Mouse (Mus musculus): ENCODE data around the gene Slc25a26. TPM values are rescaled to one million over a fixed set of nuclear protein-coding genes. Genes with fewer than 3 reads are reported as not detected.
A peak's percentile ranks its signal among the peaks of the same experiment; 100 is the strongest.

The Slc25a26 gene
- polyA plus RNA-seq, 1 experiment from 2014 or later: 9.1 TPM

- Histone ChIP-seq H3K4me3 (no peak overlapping the region), H3K4me1 (no peaks in the 10 kb centered on the region), H3K36me3 (replicated peaks) (peaks cover 100% of the 10 kb centered on the region), H3K9me3 (no peaks in the 10 kb centered on the region), H3K27me3 (ENCODE audit: poor library complexity, severe bottlenecking) (no peaks in the 10 kb centered on the region), H3K27ac (no peak overlapping the region)
- DNase-seq (ENCODE audit: extremely low spot score, low spot score): no peak
- WGBS: 90% methylated on average over 6 of the region's 6 CpGs
Observed at GRCm38 (mm10) chr6:94614346-94614745, 114.2 kb downstream of the Slc25a26 start.

DNA sequence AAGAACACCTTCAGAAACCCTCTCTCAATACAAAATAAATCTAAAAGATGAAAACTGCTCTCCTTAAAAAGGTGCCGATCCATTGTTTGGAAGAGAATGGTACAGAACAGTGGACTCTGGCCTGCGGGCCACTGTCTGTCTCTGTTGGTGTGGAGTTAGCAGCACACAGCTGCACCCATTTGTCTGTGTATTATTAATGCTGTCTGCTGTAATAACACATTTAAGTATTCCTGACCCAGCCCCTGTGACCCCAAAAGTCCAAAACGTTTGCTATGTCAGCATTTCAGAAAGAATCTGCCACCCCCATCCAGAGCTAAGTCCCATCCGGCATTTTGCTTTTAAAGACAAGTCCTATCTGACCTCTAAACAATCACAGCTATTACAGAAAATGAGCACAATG, 115.8 kb downstream of the Slc25a26 start:
- DNase-seq (ENCODE audit: extremely low spot score, low spot score): no peak
- WGBS: 89% methylated on average over 4 of the region's 4 CpGs
- peaks cover 100% of the 10 kb centered on the region for H3K36me3 ChIP-seq (replicated peaks)
- H3K27me3 ChIP-seq (ENCODE audit: poor library complexity, severe bottlenecking): no peaks in the 10 kb centered on the region
- no peak overlapping the region for H3K27ac ChIP-seq
- H3K4me1 ChIP-seq: 0 out of 2 replicates have a peak, but pooled peaks cover 7% of the 10 kb centered on the region
- H3K4me3 ChIP-seq: no peak overlapping the region
- no peaks in the 10 kb centered on the region for H3K9me3 ChIP-seq

GRCm38 (mm10) chr6:94618671-94619070, 118.5 kb downstream of the Slc25a26 start:
- H3K4me1 ChIP-seq: 0 out of 2 replicates have a peak, but pooled peaks cover 7% of the 10 kb centered on the region
- H3K4me3 ChIP-seq: no peak overlapping the region
- H3K9me3 ChIP-seq: no peaks in the 10 kb centered on the region
- H3K27ac ChIP-seq: no peak overlapping the region
- no peaks in the 10 kb centered on the region for H3K27me3 ChIP-seq (ENCODE audit: poor library complexity, severe bottlenecking)
- WGBS: 91% methylated on average over 5 of the region's 5 CpGs
- peaks cover 100% of the 10 kb centered on the region for H3K36me3 ChIP-seq (replicated peaks)
- DNase-seq (ENCODE audit: extremely low spot score, low spot score): no peak

DNA sequence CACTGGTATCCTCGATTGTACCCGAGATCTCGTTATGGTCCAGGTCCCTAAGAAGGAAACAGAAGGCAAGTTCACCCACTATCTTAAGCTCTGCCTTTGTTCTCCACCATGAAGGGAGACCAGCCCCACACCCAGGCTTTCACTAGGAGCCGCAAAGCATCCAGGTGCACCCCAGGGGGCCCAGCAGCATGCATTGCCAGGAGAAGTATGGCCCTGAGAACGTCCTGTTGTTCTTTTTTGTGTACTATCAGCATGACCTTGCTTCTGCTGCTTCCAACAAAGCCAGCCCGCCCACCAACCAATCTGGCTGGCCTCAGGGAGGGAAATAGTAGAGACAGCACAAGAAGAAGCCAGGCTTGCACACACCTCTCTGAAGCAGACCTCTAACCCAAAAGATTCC, 120.2 kb downstream of the Slc25a26 start:
- DNase-seq (ENCODE audit: extremely low spot score, low spot score): no peak

DNA sequence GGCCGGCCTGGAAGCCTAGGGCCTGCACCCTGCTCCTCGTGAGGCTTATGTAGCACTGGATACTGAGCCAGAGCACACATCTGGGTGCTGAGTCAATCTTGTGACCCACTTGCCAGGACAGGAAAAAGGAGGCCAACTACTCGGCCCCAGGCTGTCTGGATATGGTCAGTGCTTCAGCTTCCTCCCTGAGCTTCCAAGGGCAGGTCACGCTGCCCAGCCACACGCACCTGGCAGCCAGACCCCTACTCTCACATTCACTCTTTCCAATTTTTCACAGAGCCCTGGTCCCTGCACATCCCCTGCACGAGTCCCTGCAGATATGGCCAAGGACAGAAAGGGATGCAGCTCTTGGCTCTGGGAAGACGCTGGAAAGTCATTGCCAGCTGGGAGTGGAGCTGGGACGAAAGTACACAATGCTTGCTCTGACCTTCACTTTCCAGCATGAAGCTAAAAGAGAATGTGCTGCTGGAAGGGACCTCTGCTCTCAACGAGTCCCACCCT, 120.7 kb downstream of the Slc25a26 start:
- H3K4me1 ChIP-seq: 0 out of 2 replicates have a peak, but pooled peaks cover 7% of the 10 kb centered on the region
- H3K27ac ChIP-seq: peak overlapping the region; percentile 41; the same call in 1 of the 2 replicates
- no peak for DNase-seq (ENCODE audit: extremely low spot score, low spot score)
- peaks cover 100% of the 10 kb centered on the region for H3K36me3 ChIP-seq (replicated peaks)
- no peaks in the 10 kb centered on the region for H3K27me3 ChIP-seq (ENCODE audit: poor library complexity, severe bottlenecking)
- H3K9me3 ChIP-seq: no peaks in the 10 kb centered on the region
- H3K4me3 ChIP-seq: no peak overlapping the region
- WGBS: 86% methylated on average over 9 of the region's 9 CpGs

More for the DNA sequence above, 120.2 kb downstream of the Slc25a26 start:
- H3K27me3 ChIP-seq (ENCODE audit: poor library complexity, severe bottlenecking): no peaks in the 10 kb centered on the region
- 78% methylated on average over 6 of the region's 6 CpGs for WGBS
- peak overlapping the region; percentile 41 for H3K27ac ChIP-seq
- 0 out of 2 replicates have a peak, but pooled peaks cover 7% of the 10 kb centered on the region for H3K4me1 ChIP-seq
- no peak overlapping the region for H3K4me3 ChIP-seq
- H3K9me3 ChIP-seq: no peaks in the 10 kb centered on the region
- peaks cover 100% of the 10 kb centered on the region for H3K36me3 ChIP-seq (replicated peaks)

DNA sequence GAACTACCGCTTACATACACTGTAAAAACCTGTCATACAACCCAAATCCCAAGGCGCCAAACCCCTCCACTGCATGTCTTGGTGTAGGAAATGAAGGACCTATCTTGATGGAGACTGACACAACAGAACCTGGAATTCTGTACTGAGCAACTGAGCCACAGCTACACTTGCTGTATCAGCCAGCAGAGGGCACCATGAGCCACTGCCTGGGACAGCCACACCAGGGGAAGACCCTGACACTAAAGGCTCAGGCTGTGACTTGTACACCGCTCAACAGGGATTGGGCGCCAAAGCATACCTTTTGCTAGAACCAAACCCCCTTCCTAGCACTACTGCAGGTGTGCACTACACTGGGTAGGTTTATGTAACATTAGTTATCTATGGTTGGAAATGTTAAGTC, 122.9 kb downstream of the Slc25a26 start:
- WGBS: 85% methylated on average over 4 of the region's 4 CpGs
- Histone ChIP-seq H3K36me3 (replicated peaks) (peaks cover 100% of the 10 kb centered on the region), H3K4me1 (peaks cover 15% of the 10 kb centered on the region), H3K4me3 (no peak overlapping the region), H3K27ac (no peak overlapping the region), H3K9me3 (no peaks in the 10 kb centered on the region), H3K27me3 (ENCODE audit: poor library complexity, severe bottlenecking) (no peaks in the 10 kb centered on the region)
- DNase-seq (ENCODE audit: extremely low spot score, low spot score): peak; percentile 70

GRCm38 (mm10) chr6:94624543-94624942, 124.4 kb downstream of the Slc25a26 start:
- H3K4me1 ChIP-seq: peaks cover 26% of the 10 kb centered on the region
- 93% methylated on average over 5 of the region's 5 CpGs for WGBS
- H3K36me3 ChIP-seq (replicated peaks): peaks cover 100% of the 10 kb centered on the region
- H3K4me3 ChIP-seq: no peak overlapping the region
- H3K27ac ChIP-seq: no peak overlapping the region
- no peaks in the 10 kb centered on the region for H3K27me3 ChIP-seq (ENCODE audit: poor library complexity, severe bottlenecking)
- H3K9me3 ChIP-seq: no peaks in the 10 kb centered on the region
- DNase-seq (ENCODE audit: extremely low spot score, low spot score): no peak

- no peaks in the 10 kb centered on the region for H3K9me3 ChIP-seq
- H3K4me3 ChIP-seq: no peak overlapping the region
- H3K4me1 ChIP-seq: peaks cover 28% of the 10 kb centered on the region
- 90% methylated on average over 5 of the region's 5 CpGs for WGBS
- no peaks in the 10 kb centered on the region for H3K27me3 ChIP-seq (ENCODE audit: poor library complexity, severe bottlenecking)
- no peak for DNase-seq (ENCODE audit: extremely low spot score, low spot score)
- peaks cover 93% of the 10 kb centered on the region for H3K36me3 ChIP-seq (replicated peaks)
- no peak overlapping the region for H3K27ac ChIP-seq
Observed at GRCm38 (mm10) chr6:94625896-94626295, 125.8 kb downstream of the Slc25a26 start.

GRCm38 (mm10) chr6:94626807-94627206, 126.7 kb downstream of the Slc25a26 start:
- DNase-seq (ENCODE audit: extremely low spot score, low spot score): no peak
- WGBS: 71% methylated on average over 2 of the region's 2 CpGs
- H3K27me3 ChIP-seq (ENCODE audit: poor library complexity, severe bottlenecking): no peaks in the 10 kb centered on the region
- peaks cover 84% of the 10 kb centered on the region for H3K36me3 ChIP-seq (replicated peaks)
- peaks cover 38% of the 10 kb centered on the region for H3K4me1 ChIP-seq
- H3K9me3 ChIP-seq: no peaks in the 10 kb centered on the region
- no peak overlapping the region for H3K4me3 ChIP-seq
- H3K27ac ChIP-seq: no peak overlapping the region

- H3K36me3 ChIP-seq (replicated peaks): peaks cover 72% of the 10 kb centered on the region
- no peaks in the 10 kb centered on the region for H3K9me3 ChIP-seq
- no peaks in the 10 kb centered on the region for H3K27me3 ChIP-seq (ENCODE audit: poor library complexity, severe bottlenecking)
- peaks cover 49% of the 10 kb centered on the region for H3K4me1 ChIP-seq
- 71% methylated on average over 15 of the region's 15 CpGs for WGBS
- no peak for DNase-seq (ENCODE audit: extremely low spot score, low spot score)
- H3K27ac ChIP-seq: peak overlapping the region; percentile 44
- no peak overlapping the region for H3K4me3 ChIP-seq
Observed at GRCm38 (mm10) chr6:94627714-94628595, 127.8 kb downstream of the Slc25a26 start.

DNA sequence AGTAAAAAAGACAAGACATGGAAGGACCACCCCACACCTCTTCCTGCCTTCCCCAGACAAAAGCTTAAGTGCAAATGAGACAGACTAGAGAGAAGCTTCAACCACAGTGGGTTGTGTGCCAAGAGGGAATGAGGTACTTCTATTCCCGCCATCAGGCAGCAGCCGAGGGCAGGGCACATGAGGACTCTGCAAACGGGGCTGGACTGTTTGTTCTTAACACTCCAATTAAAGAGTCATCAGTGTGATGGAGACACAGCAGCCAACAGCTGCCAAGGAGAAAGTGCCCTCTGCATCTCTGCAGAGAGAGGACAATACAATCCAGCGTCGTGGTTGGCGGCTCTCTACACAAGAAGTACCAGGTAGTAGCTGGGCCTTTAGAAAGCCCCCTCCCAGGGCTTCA, 128.7 kb downstream of the Slc25a26 start:
- no peak for DNase-seq (ENCODE audit: extremely low spot score, low spot score)
- H3K27ac ChIP-seq: no peak overlapping the region
- H3K9me3 ChIP-seq: no peaks in the 10 kb centered on the region
- WGBS: 82% methylated on average over 6 of the region's 6 CpGs
- no peak overlapping the region for H3K4me3 ChIP-seq
- H3K27me3 ChIP-seq (ENCODE audit: poor library complexity, severe bottlenecking): no peaks in the 10 kb centered on the region
- peaks cover 64% of the 10 kb centered on the region for H3K36me3 ChIP-seq (replicated peaks)
- H3K4me1 ChIP-seq: peaks cover 51% of the 10 kb centered on the region

- Histone ChIP-seq H3K27me3 (ENCODE audit: poor library complexity, severe bottlenecking) (no peaks in the 10 kb centered on the region), H3K36me3 (replicated peaks) (peaks cover 40% of the 10 kb centered on the region), H3K4me3 (no peak overlapping the region), H3K27ac (peak overlapping the region; percentile 80), H3K4me1 (peaks cover 70% of the 10 kb centered on the region), H3K9me3 (no peaks in the 10 kb centered on the region)
- WGBS: 59% methylated on average over 7 of the region's 7 CpGs
- DNase-seq (ENCODE audit: extremely low spot score, low spot score): no peak
Observed at GRCm38 (mm10) chr6:94631051-94631778, 131.1 kb downstream of the Slc25a26 start.

- H3K36me3 ChIP-seq (replicated peaks): peaks cover 36% of the 10 kb centered on the region
- peak overlapping the region; percentile 80 for H3K27ac ChIP-seq
- WGBS: 80% methylated on average over 6 of the region's 6 CpGs
- peaks cover 76% of the 10 kb centered on the region for H3K4me1 ChIP-seq
- H3K9me3 ChIP-seq: no peaks in the 10 kb centered on the region
- H3K4me3 ChIP-seq: no peak overlapping the region
- no peaks in the 10 kb centered on the region for H3K27me3 ChIP-seq (ENCODE audit: poor library complexity, severe bottlenecking)
- DNase-seq (ENCODE audit: extremely low spot score, low spot score): no peak
Observed at GRCm38 (mm10) chr6:94631779-94632082, 131.6 kb downstream of the Slc25a26 start.

All from forebrain, embryonic 10.5 days (tissue).